Mouse (Mus musculus) mouse embryonic stem cell (cell line): ENCODE measurements around the gene Orai2.
"Not testable (repeated sequence)": the region's sequence is repeated elsewhere in the genome, so short reads cannot be mapped to it uniquely, and the experiment has no call there.

Source experiments
- in situ Hi-C, 2 experiments: fragments of 300-500 bp; cut with MboI; formaldehyde crosslinking; loops; 1 replicate in 1 of 2; 3 replicates in 1 of 2; pipeline ENCODE4 v1.14.3; 2019 to 2020; ENCODE audit warnings: low sequenced_read_pairs in 2 of 2, low pct_unique_long_range_greater_than_20kb in 1 of 2, mixed read lengths in 1 of 2; ENCODE audit not compliant: unreplicated experiment in 1 of 2

Orai2 gene

DNA sequence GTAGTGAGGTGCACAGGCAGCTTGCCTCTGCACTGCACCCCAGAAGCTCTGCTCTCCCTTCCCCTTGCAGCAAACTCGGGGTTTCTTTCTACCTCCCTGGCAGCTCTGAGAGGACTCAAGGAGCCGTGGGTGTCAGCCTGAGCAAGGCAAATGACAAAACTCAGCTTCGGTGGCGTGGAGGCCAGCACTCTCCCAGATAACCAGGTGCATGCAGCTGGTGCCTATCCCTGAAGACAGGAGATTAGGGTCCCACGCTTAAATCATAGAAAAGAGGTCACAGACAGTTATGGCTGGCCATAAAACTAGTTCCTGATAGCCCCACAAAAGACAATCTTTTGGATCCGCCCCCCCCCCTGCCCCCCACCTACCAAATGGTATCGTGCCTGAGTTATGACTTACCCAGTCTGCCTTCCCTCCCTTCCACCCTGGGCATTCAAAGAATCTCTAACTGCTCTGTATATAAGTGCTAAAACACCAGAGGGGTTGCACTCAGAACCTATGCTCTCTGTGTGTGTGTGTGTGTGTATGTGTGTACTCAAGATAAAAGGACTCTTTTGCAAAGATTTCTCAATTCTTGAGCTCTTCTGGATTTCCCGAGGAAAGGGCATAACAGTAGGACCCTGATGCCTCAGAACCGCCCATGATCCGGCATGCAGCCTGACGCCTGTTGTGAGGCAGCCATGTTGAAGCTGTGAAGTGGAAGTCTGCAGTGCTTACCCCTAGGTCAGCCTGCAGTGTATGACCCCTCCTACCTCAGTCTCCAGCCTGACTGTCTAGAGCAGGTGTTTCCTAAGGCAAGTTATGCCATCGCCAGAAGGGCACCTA is 25.7 kb downstream of the Orai2 start:
- in situ Hi-C loops, result no loop called here

DNA sequence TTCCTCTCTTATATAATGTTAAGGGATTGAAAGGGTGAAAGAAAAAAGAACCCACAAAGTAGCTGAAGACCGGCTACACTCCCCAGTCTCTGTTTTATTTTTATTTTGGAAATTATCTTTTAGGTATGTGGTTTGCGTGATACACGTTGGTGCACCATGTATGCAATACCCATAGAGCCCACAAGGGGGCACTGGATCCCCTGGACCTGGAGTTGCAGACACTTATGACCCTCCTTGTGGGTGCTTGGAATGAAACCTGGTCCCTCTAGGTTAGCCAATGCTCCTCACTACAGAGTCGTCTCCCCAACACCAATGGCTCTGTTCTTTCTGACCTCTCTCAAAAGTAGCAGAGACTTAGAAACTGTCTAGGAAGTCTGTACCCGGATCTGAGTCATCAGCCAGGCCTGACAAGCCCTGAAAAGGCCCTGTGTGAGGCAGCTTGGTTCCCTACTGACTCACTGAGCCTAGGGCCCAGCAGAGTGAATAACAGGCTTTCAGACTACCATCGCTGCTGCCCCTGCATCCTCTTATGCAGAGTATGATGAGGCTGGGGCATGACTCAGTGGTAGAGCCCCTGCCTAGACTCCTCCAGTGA is 27.3 kb downstream of the Orai2 start:
- in situ Hi-C loops, result no loop called here

DNA sequence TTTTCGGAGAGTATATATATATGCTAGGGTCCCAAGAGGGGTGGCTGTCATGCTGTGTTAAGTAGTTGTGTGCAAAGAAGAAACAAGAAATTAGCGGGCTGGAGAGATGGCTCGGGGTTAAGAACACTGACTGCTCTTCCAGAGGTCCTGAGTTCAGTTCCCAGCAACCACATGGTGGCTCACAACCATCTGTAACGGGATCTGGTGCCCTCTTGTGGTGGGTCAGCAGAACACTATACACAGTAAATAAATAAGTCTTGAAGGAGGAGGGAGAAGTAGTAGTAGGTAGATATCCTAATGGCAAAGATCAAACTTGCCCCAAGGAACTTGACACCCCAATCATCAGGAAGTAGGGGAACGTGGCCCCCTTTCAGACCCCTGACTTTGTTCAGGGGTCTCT is 27.8 kb downstream of the Orai2 start:
- in situ Hi-C loops, result no loop called here

DNA sequence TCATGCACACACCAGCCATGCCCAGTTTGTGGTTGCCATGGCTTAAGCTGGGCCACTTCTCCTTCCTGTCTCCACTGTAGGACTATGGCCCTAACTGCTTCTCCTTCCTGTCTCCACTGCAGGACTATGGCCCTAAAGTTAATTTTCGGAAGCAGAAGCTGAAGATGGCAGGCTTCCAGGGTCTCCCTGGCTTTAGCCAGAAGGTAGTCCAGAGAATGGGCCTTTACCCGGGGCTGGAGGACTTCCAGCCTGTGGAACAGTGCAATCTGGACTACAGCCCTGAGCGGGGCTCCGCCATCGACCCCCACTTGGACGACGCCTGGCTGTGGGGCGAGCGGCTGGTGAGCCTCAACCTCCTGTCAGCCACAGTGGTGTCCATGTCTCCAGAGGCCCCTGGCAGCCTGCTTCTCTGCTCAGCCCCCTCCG is 30.4 kb downstream of the Orai2 start:
- in situ Hi-C loops, result no loop called here

DNA sequence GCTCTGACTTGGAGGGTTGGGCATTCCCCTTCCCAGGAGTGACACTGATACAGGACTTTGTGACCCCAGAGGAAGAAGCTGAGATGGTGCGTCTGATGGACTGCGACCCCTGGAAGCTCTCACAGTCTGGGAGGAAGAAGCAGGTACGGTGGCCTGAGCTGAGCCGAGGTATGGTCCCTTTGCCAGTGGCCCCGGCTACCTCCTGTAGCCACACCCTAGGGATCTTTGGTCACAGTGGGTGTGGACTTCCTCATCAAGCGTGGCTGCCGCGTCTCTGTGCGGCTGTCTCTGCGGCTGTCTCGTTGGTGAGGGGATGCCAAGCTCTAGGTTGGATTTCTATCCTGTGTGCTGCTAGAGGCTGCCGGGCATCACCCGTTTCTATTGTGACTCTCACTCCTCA is 31.1 kb downstream of the Orai2 start:
- in situ Hi-C loops, result no loop called here

DNA sequence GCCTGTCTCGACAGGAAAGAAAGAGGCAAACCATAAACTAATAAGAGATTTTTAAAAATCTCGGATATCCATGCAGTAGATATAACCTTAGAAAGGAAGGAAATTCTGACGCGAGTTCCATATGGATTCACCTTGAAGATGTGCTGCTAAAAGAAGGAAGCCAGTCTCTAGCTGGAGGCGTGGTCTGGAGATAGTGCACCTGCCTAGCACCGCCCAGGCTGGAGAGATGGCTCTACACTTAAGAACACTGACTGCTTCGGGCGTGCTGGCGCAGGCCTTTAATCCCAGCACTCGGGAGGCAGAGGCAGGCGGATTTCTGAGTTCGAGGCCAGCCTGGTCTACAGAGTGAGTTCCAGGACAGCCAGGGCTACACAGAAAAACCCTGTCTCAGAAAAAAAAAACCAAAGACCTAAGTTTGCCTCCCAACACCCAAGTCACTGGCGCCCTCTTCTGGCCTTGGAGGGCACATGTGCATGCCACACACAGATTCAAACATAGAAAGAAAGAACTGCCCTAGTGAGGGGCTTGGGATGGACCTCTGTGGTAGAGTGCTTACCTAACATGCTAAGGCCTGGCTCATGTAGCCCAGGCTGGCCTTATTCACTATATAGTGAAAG is 32.7 kb downstream of the Orai2 start:
- in situ Hi-C loops, result no loop called here

DNA sequence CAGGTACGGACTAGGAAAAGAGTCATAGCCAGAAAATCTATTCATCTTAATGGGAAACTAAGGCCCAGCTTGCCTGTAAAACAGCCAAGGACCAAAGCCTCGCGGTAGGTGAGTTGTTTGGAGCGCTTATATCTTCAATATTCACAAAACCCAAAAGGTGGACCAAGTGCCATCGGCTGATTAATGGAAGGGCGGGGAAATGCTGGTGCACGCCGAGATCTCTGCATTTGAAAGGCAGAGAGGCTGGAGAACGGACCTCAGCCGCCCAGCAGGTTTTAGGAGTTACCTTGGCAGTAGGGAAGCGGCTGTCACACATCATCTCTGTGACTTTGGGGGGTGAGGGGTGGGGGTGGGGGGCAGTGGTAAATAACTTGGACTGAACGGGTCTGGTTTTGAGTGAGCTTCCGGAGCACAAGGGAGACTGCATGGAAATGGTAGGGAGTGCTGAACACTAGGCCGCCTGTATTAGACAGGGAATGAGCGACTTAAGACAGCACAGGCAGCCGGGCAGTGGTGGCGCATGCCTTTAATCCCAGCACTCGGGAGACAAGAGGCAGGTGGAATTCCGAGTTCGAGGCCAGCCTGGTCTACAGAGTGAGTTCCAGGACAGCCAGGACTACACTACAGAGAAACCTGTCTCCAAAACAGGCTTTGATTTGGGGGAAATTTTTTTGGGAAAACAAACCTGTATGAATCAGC is 34.1 kb downstream of the Orai2 start:
- in situ Hi-C loops, result no loop called here

DNA sequence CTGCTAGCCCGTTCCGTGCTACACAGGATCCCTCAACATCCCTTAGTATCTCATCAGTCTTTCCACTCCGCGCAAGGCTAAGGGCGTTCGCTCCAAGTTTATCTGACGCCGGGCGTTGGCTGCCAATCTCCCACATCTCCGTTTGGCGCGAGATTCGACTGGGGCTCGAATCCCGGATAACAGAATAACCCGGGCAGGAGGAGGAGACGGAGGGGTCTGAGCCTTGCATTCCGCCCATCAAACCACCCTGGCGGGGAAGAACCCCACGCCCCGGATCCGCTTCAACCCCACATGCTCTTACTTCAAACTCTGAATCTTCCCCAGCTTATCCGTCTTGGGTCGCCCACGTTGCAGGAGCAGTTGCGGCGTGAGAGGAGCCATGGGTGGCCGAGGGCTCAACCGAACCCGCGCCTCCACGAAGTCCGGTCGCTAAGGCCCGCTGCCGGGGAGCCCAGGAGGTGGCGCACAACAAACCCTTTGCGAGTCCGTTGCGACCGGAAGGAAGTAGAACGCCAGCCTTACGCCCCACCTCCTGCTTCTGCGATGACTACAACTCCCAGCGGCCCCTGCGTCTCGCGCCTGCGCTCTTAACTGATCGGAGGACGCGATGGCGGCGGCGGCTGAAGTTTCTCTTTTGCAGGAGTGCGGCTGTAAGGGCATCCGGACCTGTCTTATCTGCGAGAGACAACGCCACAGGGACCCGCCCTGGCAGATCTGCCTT is 34.8 kb downstream of the Orai2 start, which contains the start of the genes Lrwd1 and Alkbh4:
Gene Lrwd1, minus strand, starts transcription at position 504 of the 721 bp plus-strand sequence.
Gene Alkbh4, plus strand, starts transcription at position 576 of the 721 bp plus-strand sequence.
- in situ Hi-C loops, result no loop called here

DNA sequence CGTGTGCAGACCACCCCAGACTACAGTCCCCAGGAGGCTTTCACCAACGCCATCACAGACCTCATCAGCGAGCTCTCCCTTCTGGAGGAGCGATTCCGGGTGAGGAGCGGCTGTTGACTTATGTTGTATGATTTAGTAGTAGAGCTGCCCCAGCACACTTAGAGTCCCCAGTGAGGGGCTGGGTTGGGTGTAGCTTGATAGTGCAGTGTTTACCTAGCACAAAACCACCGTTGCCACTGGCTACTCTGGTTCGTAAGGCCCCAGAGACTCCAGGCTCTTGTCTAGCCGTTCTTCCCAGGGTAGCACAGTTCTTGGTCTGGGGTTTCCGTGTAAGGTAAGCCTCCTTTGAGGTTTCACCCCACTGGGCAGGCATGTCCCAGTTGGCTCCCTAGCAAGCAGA is 48.3 kb downstream of the Orai2 start:
- in situ Hi-C loops, result no loop called here

DNA sequence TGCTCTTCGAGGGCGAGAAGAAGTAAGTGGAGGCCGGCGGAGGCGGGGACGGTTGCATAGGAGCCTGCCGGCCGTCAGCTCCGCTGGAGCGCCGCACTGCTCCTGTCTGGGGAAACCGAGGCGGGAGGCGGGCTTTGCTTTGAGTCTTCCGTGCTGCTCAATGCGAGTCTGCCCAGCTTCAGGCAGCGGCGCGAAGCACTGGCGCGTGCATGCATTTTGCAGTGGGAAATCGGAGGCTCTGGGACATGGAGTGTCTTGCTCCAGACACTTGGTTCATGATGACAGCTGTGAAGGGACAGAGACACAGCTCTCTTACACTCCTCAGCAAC is 53.8 kb downstream of the Orai2 start:
- in situ Hi-C loops, result no loop called here

DNA sequence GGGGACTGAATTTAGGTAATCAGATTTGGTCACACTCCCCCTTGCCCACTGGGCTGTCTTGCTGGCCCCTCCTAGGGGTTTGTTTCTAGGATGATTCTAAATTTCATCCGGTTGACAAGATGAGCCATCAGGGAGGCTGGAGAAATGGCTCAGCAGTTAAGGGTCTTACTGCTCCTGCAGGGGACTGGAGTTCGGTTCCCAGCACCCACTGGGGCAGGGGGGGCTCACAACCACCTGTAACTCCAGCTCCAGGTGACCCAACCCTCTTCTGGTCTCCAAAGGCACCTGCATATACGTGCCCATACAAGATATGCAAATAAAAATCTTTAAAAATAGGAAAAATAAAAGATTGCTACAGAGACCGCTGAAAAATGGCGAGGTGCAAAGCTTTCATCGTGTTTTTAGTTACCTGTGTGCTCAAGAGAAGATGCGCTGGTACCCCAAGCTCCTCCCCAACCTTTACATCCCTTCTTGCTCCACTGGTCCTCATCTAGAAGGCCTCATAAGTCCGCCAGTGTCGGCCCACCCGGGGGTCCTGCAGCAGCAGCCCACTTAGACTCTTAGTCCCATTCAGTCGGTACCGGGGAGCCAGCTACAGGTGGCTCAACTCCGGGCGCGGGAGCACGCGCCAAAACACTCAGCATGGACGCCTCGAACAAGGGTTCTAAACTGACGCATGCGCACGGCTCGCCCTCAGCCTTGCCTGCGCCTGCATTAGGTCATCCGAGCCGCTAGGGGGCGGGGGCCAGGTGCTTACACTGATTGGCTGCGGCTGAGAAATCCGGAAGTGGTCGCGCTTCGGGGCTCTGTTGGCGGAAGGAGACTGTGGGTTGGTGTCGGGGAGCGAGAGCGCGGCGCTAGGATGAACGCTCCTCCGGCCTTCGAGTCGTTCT is 54.4 kb downstream of the Orai2 start, which contains the start of gene Polr2j:
Gene Polr2j, plus strand, starts transcription at position 741 of the 893 bp plus-strand sequence.
- in situ Hi-C loops, result no loop called here

DNA sequence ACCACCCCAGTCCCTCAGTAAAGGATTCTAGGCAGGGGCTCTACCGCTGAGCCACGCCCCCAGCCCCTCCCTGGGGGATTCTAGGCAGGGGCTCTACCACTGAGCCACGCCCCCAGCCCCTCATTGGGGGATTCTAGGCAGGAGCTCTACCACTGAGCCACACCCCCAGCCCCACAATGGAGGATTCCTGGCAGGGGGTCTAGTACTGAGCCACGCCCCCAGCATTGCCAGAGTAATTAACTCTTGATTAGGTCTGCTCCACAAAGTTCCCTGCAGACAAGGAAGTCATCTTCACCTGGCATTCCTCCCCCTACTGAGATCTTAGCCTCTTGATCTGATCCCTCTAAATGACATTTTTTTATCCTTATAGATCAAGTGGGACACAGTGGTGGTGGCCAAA is 57.0 kb downstream of the Orai2 start:
- in situ Hi-C loops, result not testable (repeated sequence)

DNA sequence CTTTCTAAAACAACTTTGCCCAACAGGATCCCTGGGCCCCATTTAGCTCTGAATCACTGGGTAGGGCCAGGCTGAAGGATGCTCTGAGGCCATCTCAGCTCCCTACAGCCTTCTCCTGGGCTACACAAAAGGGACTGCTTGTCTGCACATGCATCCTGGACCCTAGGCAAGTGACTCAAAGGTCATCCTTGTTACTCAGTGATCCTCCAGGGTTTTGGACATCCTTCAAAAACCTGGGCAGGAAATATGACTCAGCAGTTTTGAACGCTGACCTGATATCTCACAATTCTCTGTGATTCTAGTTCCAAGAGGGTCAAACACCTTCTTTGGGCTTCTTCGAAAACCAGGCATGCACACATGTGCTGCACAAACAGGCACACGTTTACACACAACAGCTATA is 61.5 kb downstream of the Orai2 start:
- in situ Hi-C loops, result no loop called here

DNA sequence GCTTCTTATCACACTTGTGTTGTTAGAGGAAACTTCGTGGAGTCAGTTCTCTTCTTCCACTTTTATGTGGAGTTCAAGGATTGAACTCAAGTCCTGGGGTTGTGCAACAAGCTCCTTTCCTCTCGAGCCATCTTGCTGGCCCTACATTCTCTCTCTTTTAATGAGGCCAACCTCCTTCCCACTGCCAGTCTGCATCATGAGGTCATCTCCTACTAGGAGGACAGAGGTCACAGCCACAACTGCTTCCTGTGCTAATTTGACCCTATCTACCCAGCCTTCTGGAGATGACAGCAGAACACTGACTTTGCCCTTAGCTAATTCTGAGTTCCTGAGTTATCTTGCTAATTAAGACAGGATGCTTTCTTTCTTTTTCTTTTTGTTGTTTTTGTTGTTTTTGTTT is 62.0 kb downstream of the Orai2 start:
- in situ Hi-C loops, result no loop called here

DNA sequence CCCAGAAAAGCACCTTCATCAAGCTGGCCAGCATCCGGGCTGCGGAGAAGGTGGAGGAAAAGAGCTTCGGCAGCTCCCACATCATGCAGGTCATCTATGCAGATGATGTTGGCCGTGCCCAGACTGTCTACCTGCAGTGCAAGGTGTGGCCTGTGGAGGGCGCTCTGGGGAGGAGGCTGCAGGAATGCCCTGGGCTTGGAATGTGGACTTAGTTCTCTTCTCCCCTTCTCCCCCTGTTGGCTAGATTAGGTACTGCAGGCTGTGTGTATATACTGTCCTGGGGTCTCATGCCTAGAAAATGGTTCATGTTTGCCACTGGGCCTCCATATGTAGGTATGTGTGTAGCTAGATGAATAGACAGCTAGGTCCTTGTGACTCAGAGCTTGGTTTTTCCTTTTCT is 66.0 kb downstream of the Orai2 start:
- in situ Hi-C loops, result no loop called here

DNA sequence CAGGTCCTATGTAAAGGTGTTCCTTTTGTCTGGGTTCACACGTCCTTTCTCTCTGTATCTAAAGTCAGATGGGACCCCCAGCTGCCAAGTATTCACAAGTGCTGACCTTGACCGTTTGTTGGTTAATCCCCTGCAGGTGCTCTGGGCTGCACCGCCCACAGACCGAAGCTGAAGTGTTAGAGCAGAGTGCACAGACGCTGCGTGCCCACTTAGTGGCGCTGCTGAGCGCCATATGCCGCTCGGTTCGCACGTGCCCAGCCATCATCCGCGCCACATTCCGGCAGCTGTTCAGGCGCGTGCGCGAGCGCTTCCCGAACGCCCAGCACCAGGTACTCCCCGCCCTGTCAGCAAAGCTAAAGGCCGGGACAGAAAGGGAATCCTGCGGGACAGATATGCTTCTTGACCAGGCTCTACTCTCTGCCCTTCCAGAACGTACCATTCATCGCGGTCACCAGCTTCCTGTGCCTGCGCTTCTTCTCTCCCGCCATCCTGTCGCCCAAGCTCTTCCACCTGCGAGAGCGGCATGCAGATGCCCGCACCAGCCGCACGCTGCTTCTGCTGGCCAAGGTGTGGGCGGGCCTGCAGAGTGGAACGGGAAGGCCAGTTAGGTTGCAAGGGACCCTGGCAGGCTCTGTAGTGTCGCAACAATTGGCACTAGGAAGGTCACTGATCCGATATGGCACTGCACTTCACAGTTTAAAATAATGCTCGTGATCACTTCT is 68.3 kb downstream of the Orai2 start:
- in situ Hi-C loops, result no loop called here

DNA sequence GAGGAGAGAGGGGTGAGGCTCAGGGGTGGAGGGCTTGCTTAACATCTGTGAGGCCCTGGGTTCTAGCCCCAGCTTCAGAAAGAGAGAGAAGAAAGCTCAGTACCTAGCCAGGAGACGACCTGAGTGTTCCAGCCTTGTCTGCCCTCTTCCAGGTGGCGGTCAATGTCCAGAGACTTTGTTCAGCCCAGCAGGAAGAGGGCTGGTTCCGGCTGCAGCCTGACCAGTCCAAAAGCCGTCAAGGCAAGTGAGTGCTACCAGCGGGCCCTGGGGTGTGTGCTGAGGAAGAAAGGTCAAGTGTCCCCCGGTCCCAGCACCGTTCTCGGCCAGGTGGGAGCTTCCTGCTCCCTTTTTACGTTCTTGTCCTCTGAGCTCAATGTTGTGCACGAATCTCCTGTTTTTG is 72.0 kb downstream of the Orai2 start:
- in situ Hi-C loops, result no loop called here
